ENCODE assay signal across 26 mouse cellular contexts in the genomic region with DNA sequence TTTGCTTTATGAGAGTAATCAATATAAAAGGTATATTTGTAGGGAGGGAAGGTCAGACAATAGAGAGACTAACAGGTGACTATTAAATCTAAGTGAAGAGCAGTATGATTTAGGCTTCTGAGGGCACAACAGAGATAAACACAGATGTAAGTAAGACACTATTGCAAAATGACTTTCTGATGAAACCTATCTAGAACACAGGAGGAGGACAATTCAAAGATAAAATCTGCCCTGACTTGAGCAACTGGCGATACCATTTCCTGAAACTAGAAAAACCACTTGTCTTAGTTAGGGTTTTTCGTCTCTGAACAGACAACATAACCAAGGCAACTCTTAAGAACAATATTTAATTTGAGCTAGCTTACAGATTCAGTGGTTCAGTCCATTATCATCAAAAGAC. TPM values are rescaled to one million over a fixed set of nuclear protein-coding genes. Genes with fewer than 3 reads are reported as not detected.
DNase-seq lines count a peak whose midpoint lies in the region; ATAC-seq and TF ChIP-seq lines count a peak whose summit lies in the region.
"Had no signal": no experiment of that assay in that cellular context is flagged by ENCODE, and none has a peak within 500 bp of the region (broad histone marks: within the 10 kb centered on the region; RNA-seq: fewer than 3 reads in every experiment).

No protein-coding gene starts in this region.

- TF ChIP-seq POLR2A in liver, adult 2 months (IDR thresholded peaks at IDR 0.05; ENCODE audit: extremely low read depth, insufficient read depth, low read length), result no peak

- H3K27me3 ChIP-seq in liver, adult 2 months (ENCODE audit: control insufficient read depth, insufficient read depth, low read length), result no peaks in the 10 kb centered on the region
- no peaks in the 10 kb centered on the region for H3K27me3 ChIP-seq in liver, embryonic 11.5 days (replicated peaks; ENCODE audit: control insufficient read depth, insufficient read depth, low read length)
- H3K27me3 ChIP-seq: embryonic facial prominence, embryonic 13.5 days; embryonic facial prominence, embryonic 15.5 days; forebrain, embryonic 13.5 days; forebrain, embryonic 15.5 days had no signal

- no peak overlapping the region for H3K4me3 ChIP-seq in liver, adult 2 months (ENCODE audit: insufficient read depth, low read depth, low read length)
- no peak overlapping the region for H3K4me3 ChIP-seq in liver, embryonic 11.5 days (ENCODE audit: low read depth, low read length)
- H3K4me3 ChIP-seq: embryonic facial prominence, embryonic 13.5 days; embryonic facial prominence, embryonic 15.5 days; erythroblast, embryonic 14.5 days; forebrain, embryonic 13.5 days; forebrain, embryonic 15.5 days had no signal

- H3K27ac ChIP-seq in liver, adult 2 months (replicated peaks; ENCODE audit: insufficient read depth, low read depth, low read length), result no peak overlapping the region
- H3K27ac ChIP-seq in liver, embryonic 11.5 days (ENCODE audit: low read depth, low read length), result no peak overlapping the region
- H3K27ac ChIP-seq: embryonic facial prominence, embryonic 13.5 days; embryonic facial prominence, embryonic 15.5 days; forebrain, embryonic 13.5 days; forebrain, embryonic 15.5 days had no signal

- H3K9ac ChIP-seq in liver, adult 2 months (ENCODE audit: low read depth, low read length), result no peak overlapping the region
- H3K9ac ChIP-seq in liver, embryonic 11.5 days (ENCODE audit: low read depth, low read length), result no peak overlapping the region
- H3K9ac ChIP-seq: embryonic facial prominence, embryonic 13.5 days; embryonic facial prominence, embryonic 15.5 days; forebrain, embryonic 13.5 days; forebrain, embryonic 15.5 days; forebrain, postnatal 0 days had no signal

- TF ChIP-seq CTCF in liver, adult 2 months (IDR thresholded peaks at IDR 0.05; ENCODE audit: low read depth, low read length), result no peak

- peaks cover 28% of the 10 kb centered on the region for H3K79me2 ChIP-seq in liver, adult 2 months (ENCODE audit: control insufficient read depth, insufficient read depth, low read length)

- H3K4me2 ChIP-seq in liver, embryonic 11.5 days, result no peak overlapping the region
- H3K4me2 ChIP-seq: embryonic facial prominence, embryonic 13.5 days; embryonic facial prominence, embryonic 15.5 days; forebrain, embryonic 13.5 days; forebrain, embryonic 15.5 days had no signal

- peaks cover 19% of the 10 kb centered on the region; the same call in 1 of the 2 replicates for H3K4me1 ChIP-seq in liver, adult 2 months (ENCODE audit: control insufficient read depth, insufficient read depth, low read length)
- peaks cover 22% of the 10 kb centered on the region for H3K4me1 ChIP-seq in liver, embryonic 11.5 days (replicated peaks; ENCODE audit: control insufficient read depth, insufficient read depth, low read length)

- H3K9me3 ChIP-seq in liver, embryonic 11.5 days (ENCODE audit: control insufficient read depth, low read length), result no peaks in the 10 kb centered on the region
- H3K9me3 ChIP-seq: embryonic facial prominence, embryonic 13.5 days; embryonic facial prominence, embryonic 15.5 days; forebrain, embryonic 13.5 days; forebrain, embryonic 15.5 days had no signal

- WGBS in liver, adult 2 months, result 10% methylated on average over 2 of the region's 2 CpGs
- WGBS in liver, embryonic 11.5 days, result 33% methylated on average over 2 of the region's 2 CpGs

- ATAC-seq in liver, embryonic 11.5 days (replicated peaks; ENCODE audit: low FRiP score), result no peak
- ATAC-seq in megakaryocyte, adult 5-6 weeks (ENCODE audit: poor library complexity, severe bottlenecking), result peak; percentile 65
- ATAC-seq in frontal cortex, adult (ENCODE audit: low TSS enrichment), result no peak
- ATAC-seq: forebrain, embryonic 13.5 days; forebrain, embryonic 15.5 days; forebrain, postnatal 0 days had no signal

- no peaks in the 10 kb centered on the region for H3K36me3 ChIP-seq in liver, adult 2 months (ENCODE audit: control insufficient read depth, insufficient read depth, low read length)
- H3K36me3 ChIP-seq in liver, embryonic 11.5 days (ENCODE audit: control insufficient read depth, insufficient read depth, low read length), result no peaks in the 10 kb centered on the region
- H3K36me3 ChIP-seq: embryonic facial prominence, embryonic 13.5 days; embryonic facial prominence, embryonic 15.5 days; forebrain, embryonic 15.5 days had no signal

- DNase-seq in liver, adult 2 months (ENCODE audit: extremely low read depth, low read depth, low spot score), result peak; percentile 67
- no peak for DNase-seq in liver, embryonic 11.5 days (ENCODE audit: low spot score)
- peak; percentile 88 for DNase-seq in 416B (ENCODE audit: low read depth)
- peak; percentile 64 for DNase-seq in fat pad, adult 2 months (ENCODE audit: extremely low read depth, low read depth, low spot score)
- no peak for DNase-seq in frontal cortex, adult 2 months (ENCODE audit: extremely low spot score in 1 of 2, low spot score in 1 of 2)
- DNase-seq in cerebellum, adult 9-11 months, result no peak
- DNase-seq: adrenal gland, adult 2 months; adrenal gland, postnatal 10 days; adrenal gland, postnatal 25 days; cerebellum, adult 11 months; cerebellum, adult 18-20 months; cerebellum, adult 8-10 months; cerebellum, postnatal 10 days; cerebellum, postnatal 25 days; embryo, embryonic 11 days; forebrain, postnatal 0 days had no signal

RNA-seq across cellular contexts. Expression of a gene that starts 19.4 kb away (rescaled TPM):
- total RNA-seq in liver, adult 2 months (2014; rRNA removed), result 118 and 136 TPM in 2 replicates
- 29.0 and 35.1 TPM in 2 replicates for polyA plus RNA-seq in liver, adult 2 months (2012; rRNA removed)
- 42.3 and 48.3 TPM in 2 replicates for polyA plus RNA-seq in liver, embryonic 11.5 days (2014; fragmentation: Nextera tagmentation; extraction: Ambion mirVana)
- 53.0 and 55.2 TPM in 2 replicates for total RNA-seq in megakaryocyte, adult 5-6 weeks (2015)
- 43.8 and 44.6 TPM in 2 replicates for total RNA-seq in megakaryocyte, adult 5-6 weeks (2017)
- 58.0 and 71.1 TPM in 2 replicates for polyA plus RNA-seq in frontal cortex, adult 2 months (2012; rRNA removed)

RNA-seq across cellular contexts. Expression of a gene that starts 25.6 kb away (rescaled TPM):
- total RNA-seq in liver, adult 2 months (2014; rRNA removed), result not detected in 2 replicates
- not detected in 2 replicates for polyA plus RNA-seq in liver, adult 2 months (2012; rRNA removed)
- 0.14 and 0.22 TPM in 2 replicates for polyA plus RNA-seq in liver, embryonic 11.5 days (2014; fragmentation: Nextera tagmentation; extraction: Ambion mirVana)
- not detected in 2 replicates for total RNA-seq in megakaryocyte, adult 5-6 weeks (2015)
- 0.07 TPM in 1 of 2 replicates, not detected in the other for total RNA-seq in megakaryocyte, adult 5-6 weeks (2017)
- polyA plus RNA-seq in frontal cortex, adult 2 months (2012; rRNA removed), result not detected in 2 replicates
- total RNA-seq: adrenal gland, adult 2 months; adrenal gland, postnatal 10 days; adrenal gland, postnatal 25 days; adrenal gland, postnatal 4 days; forebrain, postnatal 0 days; MEL had no signal
- polyA plus RNA-seq: adrenal gland, adult 2 months; brain, embryonic 14.5 days; erythroblast, embryonic 14.5 days; forebrain, postnatal 0 days had no signal

RNA-seq across cellular contexts. Expression of a gene that starts 44.8 kb away (rescaled TPM):
- 103 and 148 TPM in 2 replicates for total RNA-seq in liver, adult 2 months (2014; rRNA removed)
- 5.9 and 12.7 TPM in 2 replicates for polyA plus RNA-seq in liver, adult 2 months (2012; rRNA removed)
- 102 and 105 TPM in 2 replicates for polyA plus RNA-seq in liver, embryonic 11.5 days (2014; fragmentation: Nextera tagmentation; extraction: Ambion mirVana)
- total RNA-seq in megakaryocyte, adult 5-6 weeks (2015), result 281 and 294 TPM in 2 replicates
- 116 and 124 TPM in 2 replicates for total RNA-seq in megakaryocyte, adult 5-6 weeks (2017)
- polyA plus RNA-seq in frontal cortex, adult 2 months (2012; rRNA removed), result 92.1 and 106 TPM in 2 replicates

Comparison
In these comparisons a context has a peak if more than half of its experiments do, and no peak if none do; other contexts are left out.
1. DNase-seq: peak in liver, adult 2 months (single experiment), 416B (single experiment) and fat pad, adult 2 months (single experiment); none in liver, embryonic 11.5 days (single experiment), frontal cortex, adult 2 months (0 of 2) and cerebellum, adult 9-11 months (single experiment).